Mouse (Mus musculus) liver, embryonic 14.5 days (tissue): ENCODE results near the gene Plekhh3. TPM values are rescaled to one million over a fixed set of nuclear protein-coding genes. Genes with fewer than 3 reads are reported as not detected.

Experiments used
- ATAC-seq: fragments of 200-750 bp; cut with Nextera tagmentation; 2 replicates; pipeline ENCODE4 v1.8.0; 2017; ENCODE audit warnings: moderate number of reproducible peaks, mild to moderate bottlenecking, moderate library complexity; ENCODE audit not compliant: insufficient read depth
- DNase-seq, 3 experiments: peaks; one replicate each; pipeline ENCODE4 v3.0.0-alpha.2; 2012 to 2013; ENCODE audit warnings: low read depth in 3 of 3, low spot score in 3 of 3
- H3K27ac ChIP-seq: fragments of 300-500 bp; sonication (generic); 2 replicates; pipeline ENCODE4 v1.5.1; 2014; ENCODE audit warnings: moderate library complexity, mild to moderate bottlenecking, control low read depth, inconsistent platforms
- H3K27me3 ChIP-seq: fragments of 300-500 bp; sonication (generic); 2 replicates; pipeline ENCODE4 v1.6.1; 2014; ENCODE audit warnings: mild to moderate bottlenecking, low read length, moderate library complexity; ENCODE audit not compliant: control insufficient read depth, insufficient read depth
- H3K36me3 ChIP-seq: fragments of 300-500 bp; sonication (generic); replicated peaks from 2 replicates; pipeline ENCODE4 v1.6.1; 2014; ENCODE audit warnings: low read depth; ENCODE audit not compliant: control insufficient read depth, insufficient read depth
- H3K4me1 ChIP-seq, 2 experiments: fragments of 200-500 bp in 1 of 2; fragments of 300-500 bp in 1 of 2; sonication (generic) in 1 of 2; replicated peaks; 2 replicates each; pipeline ENCODE4 v1.6.1; 2012 to 2014; ENCODE audit warnings: antibody characterized with exemption in 1 of 2, inconsistent platforms in 1 of 2, low read length in 1 of 2; ENCODE audit not compliant: control insufficient read depth in 2 of 2, insufficient read depth in 2 of 2
- H3K4me2 ChIP-seq: fragments of 300-500 bp; sonication (generic); 2 replicates; pipeline ENCODE4 v1.6.1; 2014; ENCODE audit warnings: low read depth, mild to moderate bottlenecking, control low read depth, moderate library complexity
- H3K4me3 ChIP-seq, 2 experiments: fragments of 200-500 bp in 1 of 2; fragments of 300-500 bp in 1 of 2; sonication (generic) in 1 of 2; 2 replicates each; pipeline ENCODE4 v1.5.1; 2012 to 2014; ENCODE audit warnings: low read depth in 2 of 2, low read length in 2 of 2, mild to moderate bottlenecking in 2 of 2, control low read depth in 1 of 2, inconsistent platforms in 1 of 2, moderate library complexity in 1 of 2; ENCODE audit not compliant: insufficient read depth in 1 of 2
- H3K9ac ChIP-seq: fragments of 300-500 bp; sonication (generic); replicated peaks from 2 replicates; pipeline ENCODE4 v1.6.1; 2014; ENCODE audit warnings: mild to moderate bottlenecking, control low read depth, moderate library complexity
- H3K9me3 ChIP-seq: fragments of 300-500 bp; sonication (generic); 2 replicates; pipeline ENCODE4 v1.6.1; 2016; ENCODE audit warnings: low read length, mixed read lengths; ENCODE audit not compliant: control insufficient read depth
- CTCF ChIP-seq: IDR thresholded peaks from 2 replicates; pipeline ENCODE4 v1.5.1; 2016; ENCODE audit warnings: antibody characterized with exemption, low read depth, control low read depth
- EP300 ChIP-seq: IDR thresholded peaks from 2 replicates; pipeline ENCODE4 v1.6.1; 2016; ENCODE audit warnings: antibody characterized with exemption, low read depth
- WGBS: fragments of 180-500 bp; shearing (Covaris S2); extraction: QIAGEN DNeasy Blood & Tissue Kit; methylation state at CpG from one replicate; pipeline ENCODE4 v1.1.7; 2014; ENCODE audit not compliant: insufficient replicate concordance; 5-methylcytosine and 5-hydroxymethylcytosine counted together
- polyA plus RNA-seq, 2 experiments: library from polyadenylated mRNA; depleted of rRNA in 1 of 2; stranded (reverse) in 1 of 2; unstranded in 1 of 2; fragments of >200 nt; fragmentation: Nextera tagmentation in 1 of 2; extraction: Ambion mirVana in 1 of 2; gene quantifications; 2 replicates each; pipeline versions ENCODE4 v1.2.1 to v1.2.3; 2012 to 2014

Plekhh3 gene
- polyA plus RNA-seq, 2 experiments = 1.0 to 1.1 TPM

GRCm38 (mm10) chr11:101167963-101168300, 3.2 kb downstream of the Plekhh3 start:
- H3K36me3 ChIP-seq = no peaks in the 10 kb centered on the region
- H3K9ac ChIP-seq = no peak overlapping the region
- H3K9me3 ChIP-seq = no peaks in the 10 kb centered on the region
- WGBS = 33% methylated on average over 8 of the region's 8 CpGs
- TF ChIP-seq EP300 = no peak
- no peak for TF ChIP-seq CTCF
- peaks cover 100% of the 10 kb centered on the region for H3K27me3 ChIP-seq
- ATAC-seq (no peak), DNase-seq (no peak)
- peaks cover 0 to 7% of the 10 kb centered on the region in 2 experiments; a peak in 1 of 4 replicates for H3K4me1 ChIP-seq
- no peak overlapping the region for H3K27ac ChIP-seq
- H3K4me3 ChIP-seq = no peak overlapping the region
- no peak overlapping the region for H3K4me2 ChIP-seq

GRCm38 (mm10) chr11:101167211-101167962, 3.8 kb downstream of the Plekhh3 start:
- ATAC-seq = no peak
- peaks cover 100% of the 10 kb centered on the region for H3K27me3 ChIP-seq
- 32% methylated on average over 19 of the region's 19 CpGs for whole genome bisulfite sequencing

GRCm38 (mm10) chr11:101166357-101166756, 4.8 kb downstream of the Plekhh3 start:
- H3K4me1 ChIP-seq = no peaks in the 10 kb centered on the region

More at GRCm38 (mm10) chr11:101167211-101167962, 3.8 kb downstream of the Plekhh3 start:
- no peak overlapping the region for H3K27ac ChIP-seq
- no peak for TF ChIP-seq EP300
- TF ChIP-seq CTCF = no peak
- no peaks in the 10 kb centered on the region for H3K9me3 ChIP-seq
- H3K4me3 ChIP-seq = no peak overlapping the region
- H3K9ac ChIP-seq = no peak overlapping the region
- H3K36me3 ChIP-seq = no peaks in the 10 kb centered on the region
- DNase-seq = no peak
- H3K4me2 ChIP-seq = no peak overlapping the region
- peaks cover 0 to 5% of the 10 kb centered on the region in 2 experiments; a peak in 1 of 4 replicates for H3K4me1 ChIP-seq

GRCm38 (mm10) chr11:101164677-101165580, 6.2 kb downstream of the Plekhh3 start:
- Histone ChIP-seq H3K4me3 (no peak overlapping the region), H3K27me3 (peaks cover 77% of the 10 kb centered on the region), H3K4me2 (peak overlapping the region; percentile 16; the same call in 1 of the 2 replicates), H3K9ac (no peak overlapping the region), H3K9me3 (no peaks in the 10 kb centered on the region), H3K27ac (no peak overlapping the region), H3K4me1 (no peaks in the 10 kb centered on the region), H3K36me3 (no peaks in the 10 kb centered on the region)
- no peak for DNase-seq
- ATAC-seq = peak; percentile 48; the same call in 1 of the 2 replicates
- WGBS = 11% methylated on average over 35 of the region's 35 CpGs
- TF ChIP-seq CTCF = no peak
- no peak for TF ChIP-seq EP300

More at GRCm38 (mm10) chr11:101166357-101166756, 4.8 kb downstream of the Plekhh3 start:
- no peaks in the 10 kb centered on the region for H3K9me3 ChIP-seq
- WGBS = 58% methylated on average over 14 of the region's 14 CpGs
- no peak for ATAC-seq
- DNase-seq = no peak
- peaks cover 92% of the 10 kb centered on the region for H3K27me3 ChIP-seq
- no peak overlapping the region for H3K4me2 ChIP-seq
- no peak overlapping the region for H3K9ac ChIP-seq
- TF ChIP-seq CTCF = no peak
- no peak for TF ChIP-seq EP300
- H3K4me3 ChIP-seq = no peak overlapping the region
- H3K36me3 ChIP-seq = no peaks in the 10 kb centered on the region
- H3K27ac ChIP-seq = no peak overlapping the region

- no peak overlapping the region for H3K9ac ChIP-seq
- no peaks in the 10 kb centered on the region for H3K36me3 ChIP-seq
- 27% methylated on average over 21 of the region's 21 CpGs for WGBS
- no peak for ATAC-seq
- H3K27me3 ChIP-seq = peaks cover 71% of the 10 kb centered on the region
- TF ChIP-seq CTCF = no peak
- no peak for TF ChIP-seq EP300
- H3K4me2 ChIP-seq = peak overlapping the region; percentile 24
- H3K4me1 ChIP-seq = no peaks in the 10 kb centered on the region
- H3K27ac ChIP-seq = no peak overlapping the region
- H3K4me3 ChIP-seq = peak overlapping the region in 1 of 2 experiments; percentile 12; a peak in 1 of 4 replicates
- no peaks in the 10 kb centered on the region for H3K9me3 ChIP-seq
- no peak for DNase-seq
These were observed 6.8 kb downstream of the Plekhh3 start for GRCm38 (mm10) chr11:101164351-101164665.
